Comparison of ENCODE assay signal across 23 mouse cellular contexts in the genomic region with DNA sequence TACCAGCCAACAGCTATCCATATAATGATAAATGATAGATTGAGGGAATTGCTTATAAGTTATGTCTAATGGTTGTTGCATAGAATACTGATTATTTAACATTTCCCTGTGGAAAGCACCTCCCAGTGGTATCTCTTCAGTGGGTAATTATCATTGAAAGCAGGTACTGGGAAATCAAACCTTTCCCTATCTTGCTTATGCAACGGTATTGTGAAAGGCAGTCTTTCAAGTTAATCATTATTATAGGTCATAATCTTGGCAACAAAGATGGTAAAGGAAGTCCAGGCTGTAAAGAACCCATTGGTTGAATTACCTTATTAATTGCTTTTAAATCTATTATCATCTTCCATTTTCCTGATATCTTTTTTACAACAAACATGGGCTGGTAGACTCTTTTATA. TPM values are rescaled to one million over a fixed set of nuclear protein-coding genes. Genes with fewer than 3 reads are reported as not detected.
A peak's percentile ranks its signal among the peaks of the same experiment; 100 is the strongest.
DNase-seq lines count a peak whose midpoint lies in the region; ATAC-seq and TF ChIP-seq lines count a peak whose summit lies in the region.
"Had no signal": no experiment of that assay in that cellular context is flagged by ENCODE, and none has a peak within 500 bp of the region (broad histone marks: within the 10 kb centered on the region; RNA-seq: fewer than 3 reads in every experiment).

No protein-coding gene starts in this region.

- no peak for TF ChIP-seq CTCF in liver, adult 2 months (IDR thresholded peaks at IDR 0.05; ENCODE audit: low read depth, low read length)
- no peak for TF ChIP-seq CTCF in liver, postnatal 0 days (IDR thresholded peaks at IDR 0.05; ENCODE audit: low read depth)

- TF ChIP-seq POLR2A in liver, adult 2 months (IDR thresholded peaks at IDR 0.05; ENCODE audit: extremely low read depth, insufficient read depth, low read length) = no peak

- H3K27me3 ChIP-seq in liver, adult 2 months (ENCODE audit: control insufficient read depth, insufficient read depth, low read length) = no peaks in the 10 kb centered on the region
- H3K27me3 ChIP-seq in liver, embryonic 11.5 days (replicated peaks; ENCODE audit: control insufficient read depth, insufficient read depth, low read length) = no peaks in the 10 kb centered on the region
- H3K27me3 ChIP-seq in liver, postnatal 0 days (ENCODE audit: insufficient read depth, low read length) = no peaks in the 10 kb centered on the region
- H3K27me3 ChIP-seq in intestine, embryonic 16.5 days (replicated peaks; ENCODE audit: control insufficient read depth, insufficient read depth, low read length) = no peaks in the 10 kb centered on the region
- H3K27me3 ChIP-seq in hindbrain, embryonic 11.5 days (ENCODE audit: control insufficient read depth, insufficient read depth, low read length) = no peaks in the 10 kb centered on the region
- H3K27me3 ChIP-seq: embryonic facial prominence, embryonic 13.5 days; embryonic facial prominence, embryonic 15.5 days; forebrain, embryonic 12.5 days had no signal

- no peaks in the 10 kb centered on the region for H3K36me3 ChIP-seq in liver, adult 2 months (ENCODE audit: control insufficient read depth, insufficient read depth, low read length)
- H3K36me3 ChIP-seq in liver, embryonic 11.5 days (ENCODE audit: control insufficient read depth, insufficient read depth, low read length) = no peaks in the 10 kb centered on the region
- H3K36me3 ChIP-seq in liver, postnatal 0 days (replicated peaks; ENCODE audit: insufficient read depth, low read length) = no peaks in the 10 kb centered on the region
- H3K36me3 ChIP-seq in intestine, embryonic 16.5 days (ENCODE audit: control insufficient read depth, insufficient read depth, low read length) = no peaks in the 10 kb centered on the region
- H3K36me3 ChIP-seq in hindbrain, embryonic 11.5 days (ENCODE audit: control insufficient read depth, insufficient read depth, low read length) = no peaks in the 10 kb centered on the region
- H3K36me3 ChIP-seq: embryonic facial prominence, embryonic 13.5 days; embryonic facial prominence, embryonic 15.5 days; forebrain, embryonic 10.5 days; forebrain, embryonic 12.5 days had no signal

- no peak overlapping the region for H3K4me2 ChIP-seq in liver, embryonic 11.5 days
- H3K4me2 ChIP-seq in liver, postnatal 0 days (ENCODE audit: low read depth, low read length) = no peak overlapping the region
- H3K4me2 ChIP-seq in intestine, embryonic 16.5 days (ENCODE audit: low read depth, low read length) = no peak overlapping the region
- no peak overlapping the region for H3K4me2 ChIP-seq in hindbrain, embryonic 11.5 days (replicated peaks; ENCODE audit: low read depth, low read length)
- H3K4me2 ChIP-seq: embryonic facial prominence, embryonic 13.5 days; embryonic facial prominence, embryonic 15.5 days; forebrain, embryonic 12.5 days had no signal

- H3K9ac ChIP-seq in liver, adult 2 months (ENCODE audit: low read depth, low read length) = no peak overlapping the region
- no peak overlapping the region for H3K9ac ChIP-seq in liver, embryonic 11.5 days (ENCODE audit: low read depth, low read length)
- no peak overlapping the region for H3K9ac ChIP-seq in liver, postnatal 0 days (replicated peaks)
- no peak overlapping the region for H3K9ac ChIP-seq in intestine, embryonic 16.5 days (ENCODE audit: low read depth, low read length)
- H3K9ac ChIP-seq in hindbrain, embryonic 11.5 days (ENCODE audit: low read depth, low read length) = no peak overlapping the region
- H3K9ac ChIP-seq: embryonic facial prominence, embryonic 13.5 days; embryonic facial prominence, embryonic 15.5 days; forebrain, embryonic 12.5 days had no signal

- H3K27ac ChIP-seq in liver, adult 2 months (replicated peaks; ENCODE audit: insufficient read depth, low read depth, low read length) = no peak overlapping the region; the same call in 1 of the 2 replicates
- H3K27ac ChIP-seq in liver, embryonic 11.5 days (ENCODE audit: low read depth, low read length) = no peak overlapping the region
- H3K27ac ChIP-seq in liver, postnatal 0 days (ENCODE audit: low read depth) = no peak overlapping the region
- H3K27ac ChIP-seq in intestine, embryonic 16.5 days (ENCODE audit: low read length) = no peak overlapping the region
- H3K27ac ChIP-seq in hindbrain, embryonic 11.5 days (ENCODE audit: low read depth, low read length) = no peak overlapping the region
- H3K27ac ChIP-seq: embryonic facial prominence, embryonic 13.5 days; embryonic facial prominence, embryonic 15.5 days; forebrain, embryonic 10.5 days; forebrain, embryonic 12.5 days had no signal

- H3K4me3 ChIP-seq in liver, adult 2 months (ENCODE audit: insufficient read depth, low read depth, low read length) = no peak overlapping the region
- H3K4me3 ChIP-seq in liver, embryonic 11.5 days (ENCODE audit: low read depth, low read length) = no peak overlapping the region
- no peak overlapping the region for H3K4me3 ChIP-seq in liver, postnatal 0 days (ENCODE audit: low read depth, low read length)
- H3K4me3 ChIP-seq in intestine, embryonic 16.5 days (ENCODE audit: low read length) = no peak overlapping the region
- H3K4me3 ChIP-seq in hindbrain, embryonic 11.5 days (ENCODE audit: low read depth, low read length) = no peak overlapping the region
- H3K4me3 ChIP-seq: embryonic facial prominence, embryonic 13.5 days; embryonic facial prominence, embryonic 15.5 days; erythroblast, embryonic 14.5 days; forebrain, embryonic 10.5 days; forebrain, embryonic 12.5 days had no signal

- H3K9me3 ChIP-seq in liver, embryonic 11.5 days (ENCODE audit: control insufficient read depth, low read length) = no peaks in the 10 kb centered on the region
- no peaks in the 10 kb centered on the region for H3K9me3 ChIP-seq in liver, postnatal 0 days (ENCODE audit: low read length)
- no peaks in the 10 kb centered on the region for H3K9me3 ChIP-seq in intestine, embryonic 16.5 days (ENCODE audit: control insufficient read depth, low read length)
- H3K9me3 ChIP-seq in hindbrain, embryonic 11.5 days (ENCODE audit: control insufficient read depth, low read length) = no peaks in the 10 kb centered on the region
- H3K9me3 ChIP-seq: embryonic facial prominence, embryonic 13.5 days; embryonic facial prominence, embryonic 15.5 days; forebrain, embryonic 10.5 days; forebrain, embryonic 12.5 days had no signal

- peaks cover 5% of the 10 kb centered on the region; the same call in 1 of the 2 replicates for H3K4me1 ChIP-seq in liver, adult 2 months (ENCODE audit: control insufficient read depth, insufficient read depth, low read length)
- H3K4me1 ChIP-seq in liver, embryonic 11.5 days (replicated peaks; ENCODE audit: control insufficient read depth, insufficient read depth, low read length) = no peaks in the 10 kb centered on the region
- H3K4me1 ChIP-seq in liver, postnatal 0 days (ENCODE audit: insufficient read depth) = peaks cover 10% of the 10 kb centered on the region
- H3K4me1 ChIP-seq in intestine, embryonic 16.5 days (ENCODE audit: control insufficient read depth, insufficient read depth, low read length) = no peaks in the 10 kb centered on the region
- no peaks in the 10 kb centered on the region for H3K4me1 ChIP-seq in hindbrain, embryonic 11.5 days (replicated peaks; ENCODE audit: control insufficient read depth, insufficient read depth, low read length)
- H3K4me1 ChIP-seq: embryonic facial prominence, embryonic 13.5 days; embryonic facial prominence, embryonic 15.5 days; forebrain, embryonic 10.5 days; forebrain, embryonic 12.5 days had no signal

- DNase-seq in liver, adult 2 months (ENCODE audit: extremely low read depth, low read depth, low spot score) = peak; percentile 94
- no peak for DNase-seq in liver, embryonic 11.5 days (ENCODE audit: low spot score)
- no peak for DNase-seq in liver, postnatal 0 days
- DNase-seq in liver = no peak
- no peak for DNase-seq in ovary, postnatal 36 days (ENCODE audit: low spot score)
- no peak for DNase-seq in hindbrain, embryonic 11.5 days (ENCODE audit: low spot score)
- DNase-seq: adrenal gland, adult 2 months; adrenal gland, postnatal 10 days; adrenal gland, postnatal 25 days; cerebellum, adult 11 months; cerebellum, adult 18-20 months; cerebellum, adult 8-10 months; cerebellum, adult 9-11 months; cerebellum, postnatal 14 days; cerebellum, postnatal 36 days; embryo, embryonic 11 days had no signal

- ATAC-seq in liver, embryonic 11.5 days (replicated peaks; ENCODE audit: low FRiP score) = no peak
- peak; percentile 57 for ATAC-seq in liver, postnatal 0 days
- ATAC-seq in intestine, embryonic 16.5 days = peak; percentile 84
- ATAC-seq in hindbrain, embryonic 11.5 days (ENCODE audit: low FRiP score) = no peak
- ATAC-seq: forebrain, embryonic 14.5 days had no signal

- no peaks in the 10 kb centered on the region for H3K79me2 ChIP-seq in liver, adult 2 months (ENCODE audit: control insufficient read depth, insufficient read depth, low read length)

- no peak for TF ChIP-seq EP300 in liver, postnatal 0 days (IDR thresholded peaks at IDR 0.05; ENCODE audit: low read depth)

- 21% methylated on average over 1 of the region's 1 CpGs for WGBS in liver, adult 2 months
- WGBS in liver, embryonic 11.5 days = 65% methylated on average over 1 of the region's 1 CpGs
- 45% methylated on average over 1 of the region's 1 CpGs for WGBS in liver, postnatal 0 days (ENCODE audit: insufficient replicate concordance)
- 50% methylated on average over 1 of the region's 1 CpGs for WGBS in intestine, embryonic 16.5 days
- WGBS in hindbrain, embryonic 11.5 days = 79% methylated on average over 1 of the region's 1 CpGs

RNA-seq across cellular contexts. Expression of gene Tbc1d2b, which starts 27.0 kb away (rescaled TPM):
- total RNA-seq in liver, adult 2 months (2014; rRNA removed) = 14.1 and 22.1 TPM in 2 replicates
- polyA plus RNA-seq in liver, adult 2 months (2012; rRNA removed) = 12.7 and 16.9 TPM in 2 replicates
- polyA plus RNA-seq in liver, embryonic 11.5 days (2014; fragmentation: Nextera tagmentation; extraction: Ambion mirVana) = 13.2 and 14.2 TPM in 2 replicates
- 5.1 and 6.2 TPM in 2 replicates for polyA plus RNA-seq in liver, postnatal 0 days (2015; fragmentation: Nextera tagmentation; extraction: Ambion mirVana)
- polyA plus RNA-seq in intestine, embryonic 16.5 days (2015; fragmentation: Nextera tagmentation; extraction: Ambion mirVana) = 9.3 and 11.0 TPM in 2 replicates
- 8.0 and 9.1 TPM in 2 replicates for polyA plus RNA-seq in hindbrain, embryonic 11.5 days (2014; fragmentation: Nextera tagmentation; extraction: Ambion mirVana)

Comparison
In these comparisons a context has a peak if more than half of its experiments do, and no peak if none do; other contexts are left out.
1. ATAC-seq: peak in liver, postnatal 0 days (single experiment) and intestine, embryonic 16.5 days (single experiment); none in liver, embryonic 11.5 days (single experiment) and hindbrain, embryonic 11.5 days (single experiment).